Mouse (Mus musculus) heart, postnatal 0 days (tissue): ENCODE data around the gene Efcab11.

ENCODE experiments used
- CTCF ChIP-seq: IDR thresholded peaks from 2 replicates; pipeline ENCODE4 v1.5.1; 2016; ENCODE audit warnings: antibody characterized with exemption, control low read depth, low read depth
- EP300 ChIP-seq: IDR thresholded peaks from 2 replicates; pipeline ENCODE4 v1.6.1; 2016; ENCODE audit warnings: antibody characterized with exemption, low read depth

DNA sequence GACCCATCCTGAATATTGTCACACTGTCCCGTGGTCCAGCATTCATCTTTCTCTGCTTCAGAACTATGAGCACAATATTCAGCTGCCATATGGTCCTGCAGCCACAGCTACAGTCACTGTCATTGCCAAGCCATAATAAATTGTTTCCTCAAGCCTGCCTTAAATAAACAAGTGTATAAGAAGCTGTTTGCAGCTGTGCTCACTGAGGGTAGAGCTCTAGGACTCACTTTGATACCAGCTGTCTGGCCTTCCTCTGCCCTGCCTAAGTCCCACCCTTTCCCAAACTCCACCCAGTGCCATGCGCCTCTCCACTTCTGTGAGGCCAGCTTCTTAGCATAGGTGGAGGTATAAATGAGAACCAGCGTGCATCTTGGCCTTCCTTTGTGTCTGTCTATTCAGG lies 49.4 kb upstream of the Efcab11 start:
- TF ChIP-seq EP300 (no peak), CTCF (no peak)
